Mouse (Mus musculus) liver, embryonic 11.5 days (tissue): ENCODE results near the gene Deup1. TPM values are rescaled to one million over a fixed set of nuclear protein-coding genes. Genes with fewer than 3 reads are reported as not detected.

Experiments
- ATAC-seq: fragments of 200-750 bp; cut with Nextera tagmentation; replicated peaks from 2 replicates; pipeline ENCODE4 v1.8.0; 2017; ENCODE audit warnings: moderate number of reproducible peaks, mild to moderate bottlenecking, moderate TSS enrichment, moderate library complexity; ENCODE audit not compliant: low FRiP score
- DNase-seq: peaks from one replicate; pipeline ENCODE4 v3.0.0-alpha.2; 2017; ENCODE audit warnings: low spot score
- H3K27ac ChIP-seq: fragments of 300-500 bp; sonication (generic); 2 replicates; pipeline ENCODE4 v1.5.1; 2014; ENCODE audit warnings: mild to moderate bottlenecking, low read depth, low read length, control low read depth
- H3K27me3 ChIP-seq: fragments of 300-500 bp; sonication (generic); replicated peaks from 2 replicates; pipeline ENCODE4 v1.6.1; 2014; ENCODE audit warnings: low read length, mixed read lengths; ENCODE audit not compliant: control insufficient read depth, insufficient read depth
- H3K36me3 ChIP-seq: fragments of 300-500 bp; sonication (generic); 2 replicates; pipeline ENCODE4 v1.6.1; 2014; ENCODE audit warnings: mild to moderate bottlenecking, low read length, moderate library complexity, mixed read lengths; ENCODE audit not compliant: control insufficient read depth, insufficient read depth
- H3K4me1 ChIP-seq: fragments of 300-500 bp; sonication (generic); replicated peaks from 2 replicates; pipeline ENCODE4 v1.6.1; 2014; ENCODE audit warnings: low read length, mixed read lengths; ENCODE audit not compliant: control insufficient read depth, insufficient read depth
- H3K4me2 ChIP-seq: fragments of 300-500 bp; sonication (generic); 2 replicates; pipeline ENCODE4 v1.6.1; 2014; ENCODE audit warnings: mild to moderate bottlenecking, control low read depth, moderate library complexity
- H3K4me3 ChIP-seq: fragments of 300-500 bp; sonication (generic); 2 replicates; pipeline ENCODE4 v1.5.1; 2014; ENCODE audit warnings: low read depth, low read length, control low read depth
- H3K9ac ChIP-seq: fragments of 300-500 bp; sonication (generic); 2 replicates; pipeline ENCODE4 v1.6.1; 2014; ENCODE audit warnings: low read depth, low read length, control low read depth
- H3K9me3 ChIP-seq: fragments of 300-500 bp; sonication (generic); 2 replicates; pipeline ENCODE4 v1.6.1; 2016; ENCODE audit warnings: low read length, inconsistent platforms, mixed read lengths; ENCODE audit not compliant: control insufficient read depth
- whole genome bisulfite sequencing: fragments of 180-500 bp; shearing (Covaris S2); extraction: QIAGEN DNeasy Blood & Tissue Kit; methylation state at CpG from one replicate; pipeline ENCODE4 v1.1.7; 2014; 5-methylcytosine and 5-hydroxymethylcytosine counted together
- polyA plus RNA-seq: library from polyadenylated mRNA; unstranded; fragments of >200 nt; fragmentation: Nextera tagmentation; extraction: Ambion mirVana; gene quantifications from 2 replicates; pipeline ENCODE4 v1.2.1, GENCODE M21; 2014

Gene Deup1
- polyA plus RNA-seq, 1 experiment from 2014 or later: 0.14 TPM

GRCm38 (mm10) chr9:15600859-15601540, 26.7 kb downstream of the Deup1 start:
- WGBS: 59% methylated on average over 5 of the region's 5 CpGs
- no peak for DNase-seq
- H3K9ac ChIP-seq: no peak overlapping the region
- ATAC-seq: no peak
- H3K36me3 ChIP-seq: no peaks in the 10 kb centered on the region
- H3K4me2 ChIP-seq: no peak overlapping the region
- no peaks in the 10 kb centered on the region for H3K9me3 ChIP-seq
- no peak overlapping the region for H3K4me3 ChIP-seq
- no peaks in the 10 kb centered on the region for H3K4me1 ChIP-seq
- no peak overlapping the region for H3K27ac ChIP-seq
- no peaks in the 10 kb centered on the region for H3K27me3 ChIP-seq

DNA sequence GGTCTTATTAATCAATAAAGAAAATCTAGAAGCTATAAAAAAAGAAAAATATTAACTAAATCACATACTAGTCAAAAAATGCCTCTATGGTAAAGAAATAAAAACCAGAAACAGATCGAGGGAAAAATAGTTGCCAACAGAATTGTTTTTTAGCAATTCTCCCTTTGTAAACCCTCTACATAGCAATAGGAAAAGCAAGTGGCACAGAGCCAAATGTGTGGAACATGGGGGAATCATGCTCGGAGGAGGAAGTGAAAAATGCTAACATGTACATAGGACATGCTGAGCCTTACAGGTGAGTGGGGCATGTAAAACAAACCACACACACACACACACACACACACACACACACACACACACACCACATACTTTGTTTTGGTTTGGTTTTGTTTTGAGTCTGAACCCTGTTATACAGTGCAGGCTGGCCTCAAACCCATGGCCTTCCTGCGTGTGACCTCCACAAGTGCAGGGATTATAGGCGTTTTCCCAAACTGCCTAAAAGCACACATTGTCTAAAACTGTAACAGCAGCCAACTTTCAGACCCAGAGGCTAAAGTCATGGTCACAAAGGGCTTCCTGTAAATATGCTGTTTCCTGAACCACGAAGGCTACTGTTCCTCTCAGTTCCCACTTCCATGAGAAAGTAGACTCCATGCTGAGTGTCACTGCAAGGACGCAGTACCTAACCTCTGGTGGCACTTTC, 27.4 kb downstream of the Deup1 start:
- Histone ChIP-seq H3K4me3 (no peak overlapping the region), H3K9me3 (no peaks in the 10 kb centered on the region), H3K4me2 (no peak overlapping the region), H3K27me3 (no peaks in the 10 kb centered on the region), H3K36me3 (no peaks in the 10 kb centered on the region), H3K27ac (no peak overlapping the region), H3K9ac (no peak overlapping the region), H3K4me1 (no peaks in the 10 kb centered on the region)
- 66% methylated on average over 6 of the region's 6 CpGs for WGBS
- no peak for ATAC-seq
- no peak for DNase-seq

GRCm38 (mm10) chr9:15596598-15596997, 31.1 kb downstream of the Deup1 start:
- no peaks in the 10 kb centered on the region for H3K27me3 ChIP-seq
- no peak for DNase-seq
- H3K9ac ChIP-seq: no peak overlapping the region
- H3K4me1 ChIP-seq: no peaks in the 10 kb centered on the region
- H3K9me3 ChIP-seq: no peaks in the 10 kb centered on the region
- H3K4me3 ChIP-seq: no peak overlapping the region
- WGBS: 64% methylated on average over 4 of the region's 4 CpGs
- H3K4me2 ChIP-seq: no peak overlapping the region
- H3K27ac ChIP-seq: no peak overlapping the region
- no peaks in the 10 kb centered on the region for H3K36me3 ChIP-seq
- ATAC-seq: no peak

- WGBS: 71% methylated on average over 4 of the region's 4 CpGs
- ATAC-seq (no peak), DNase-seq (no peak)
- Histone ChIP-seq H3K27ac (no peak overlapping the region), H3K4me1 (no peaks in the 10 kb centered on the region), H3K36me3 (no peaks in the 10 kb centered on the region), H3K4me2 (no peak overlapping the region), H3K9ac (no peak overlapping the region), H3K4me3 (no peak overlapping the region), H3K9me3 (no peaks in the 10 kb centered on the region), H3K27me3 (no peaks in the 10 kb centered on the region)
Observed at GRCm38 (mm10) chr9:15594148-15594547, 33.6 kb downstream of the Deup1 start.

DNA sequence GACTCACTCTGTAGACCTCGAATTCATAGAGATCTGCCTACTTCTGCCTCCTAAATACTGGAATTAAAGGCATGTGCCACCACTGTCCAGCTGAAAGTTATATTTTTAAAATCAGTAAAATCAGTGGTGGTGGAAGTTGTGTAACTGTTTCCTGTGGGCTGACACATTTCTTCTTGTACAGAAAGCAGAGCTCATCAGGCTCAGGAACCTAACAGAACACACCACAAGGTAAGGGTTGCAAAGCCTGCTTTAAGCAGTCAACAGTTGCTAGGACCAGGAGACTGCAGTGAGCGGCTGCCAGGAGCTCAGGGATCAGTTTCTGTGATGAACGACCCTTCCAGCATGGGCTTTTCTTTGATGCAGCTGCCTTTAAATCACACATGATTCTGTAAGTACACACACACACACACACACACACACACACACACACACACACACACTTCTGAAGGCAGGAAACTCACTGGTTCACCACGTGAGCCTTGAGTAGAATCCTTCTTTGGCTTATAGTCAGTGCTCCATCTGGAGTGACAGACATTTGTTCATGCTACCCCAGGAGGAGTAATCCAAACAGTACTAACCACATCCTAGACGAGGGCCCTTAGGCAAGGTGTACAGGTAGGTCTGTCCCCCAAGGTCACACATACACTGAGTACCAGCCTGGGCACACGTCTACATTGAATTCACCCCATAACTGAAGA, 40.4 kb downstream of the Deup1 start:
- ATAC-seq (no peak), DNase-seq (no peak)
- Histone ChIP-seq H3K27ac (no peak overlapping the region), H3K4me1 (no peaks in the 10 kb centered on the region), H3K9ac (no peak overlapping the region), H3K36me3 (no peaks in the 10 kb centered on the region), H3K27me3 (no peaks in the 10 kb centered on the region), H3K9me3 (no peaks in the 10 kb centered on the region), H3K4me3 (no peak overlapping the region), H3K4me2 (no peak overlapping the region)
- WGBS: 58% methylated on average over 6 of the region's 6 CpGs

DNA sequence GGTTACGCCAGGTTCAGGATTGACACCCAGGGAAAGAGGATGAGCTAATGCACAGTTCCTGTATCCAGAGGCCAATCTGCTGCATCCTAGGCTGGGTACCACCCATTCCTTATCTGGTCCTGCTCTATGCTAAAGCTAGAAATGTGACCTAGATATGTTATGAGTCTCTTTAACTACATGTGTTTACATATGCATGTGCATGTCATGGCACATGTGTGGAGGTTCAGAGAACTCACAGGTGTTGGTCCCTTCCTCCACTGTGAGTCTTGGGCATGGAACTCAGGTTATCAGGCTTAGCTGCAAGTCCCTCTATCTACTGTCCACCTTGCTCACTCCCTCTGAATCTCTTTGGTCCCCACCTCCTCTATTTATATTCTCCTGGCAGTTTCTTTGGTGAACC, 41.8 kb downstream of the Deup1 start:
- WGBS: 86% methylated on average over 1 of the region's 1 CpGs
- no peaks in the 10 kb centered on the region for H3K4me1 ChIP-seq
- H3K27ac ChIP-seq: no peak overlapping the region
- no peaks in the 10 kb centered on the region for H3K36me3 ChIP-seq
- no peaks in the 10 kb centered on the region for H3K27me3 ChIP-seq
- DNase-seq (no peak), ATAC-seq (no peak)
- no peak overlapping the region for H3K4me2 ChIP-seq
- no peak overlapping the region for H3K9ac ChIP-seq
- H3K9me3 ChIP-seq: no peaks in the 10 kb centered on the region
- no peak overlapping the region for H3K4me3 ChIP-seq

DNA sequence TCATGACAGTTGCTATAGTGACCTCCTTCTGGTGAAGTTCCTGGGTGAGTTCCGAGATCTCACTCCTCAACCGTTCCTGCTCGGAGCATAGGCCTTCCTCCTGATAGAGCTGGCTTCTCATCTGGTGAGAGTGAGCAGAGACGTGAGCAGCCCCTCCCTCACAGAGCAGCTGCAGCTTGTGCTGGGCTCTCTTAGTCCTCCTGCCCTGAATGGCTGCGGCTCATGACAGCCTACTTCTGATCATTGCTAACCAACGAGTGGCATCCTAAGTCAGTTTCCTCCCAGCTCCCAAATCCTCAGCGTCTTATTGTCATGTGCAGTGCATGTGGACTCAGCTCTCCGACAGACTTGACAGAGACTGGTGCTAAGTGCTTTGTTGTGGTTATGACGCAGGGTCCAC, 43.5 kb downstream of the Deup1 start:
- Histone ChIP-seq H3K9me3 (no peaks in the 10 kb centered on the region), H3K27ac (no peak overlapping the region), H3K9ac (no peak overlapping the region), H3K4me3 (no peak overlapping the region), H3K27me3 (no peaks in the 10 kb centered on the region), H3K4me1 (no peaks in the 10 kb centered on the region), H3K36me3 (no peaks in the 10 kb centered on the region), H3K4me2 (no peak overlapping the region)
- no peak for ATAC-seq
- no peak for DNase-seq
- WGBS: 77% methylated on average over 9 of the region's 9 CpGs

DNA sequence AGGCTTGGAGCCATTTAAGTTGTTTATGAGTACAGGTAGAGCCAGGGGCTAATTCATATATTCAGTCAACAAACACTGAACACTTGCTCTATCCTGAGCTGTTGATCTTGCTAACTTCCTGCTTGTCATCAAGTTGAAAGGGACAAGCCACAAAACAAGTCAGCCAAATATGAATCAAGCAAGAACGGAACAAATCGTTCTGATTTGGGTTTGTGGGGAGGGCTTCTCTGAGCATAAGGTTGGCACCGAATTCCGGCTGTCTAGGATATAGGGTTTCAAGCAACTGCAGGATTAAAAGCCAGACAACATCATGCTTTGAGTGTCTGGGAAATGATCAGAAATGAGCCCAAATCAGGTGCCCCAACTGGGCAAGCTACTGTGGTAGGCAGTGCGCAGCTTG, 45.7 kb downstream of the Deup1 start:
- Histone ChIP-seq H3K27ac (no peak overlapping the region), H3K4me3 (no peak overlapping the region), H3K27me3 (no peaks in the 10 kb centered on the region), H3K4me1 (no peaks in the 10 kb centered on the region), H3K9me3 (no peaks in the 10 kb centered on the region), H3K36me3 (no peaks in the 10 kb centered on the region), H3K4me2 (no peak overlapping the region), H3K9ac (no peak overlapping the region)
- 93% methylated on average over 5 of the region's 5 CpGs for WGBS
- no peak for DNase-seq
- ATAC-seq: no peak
